Mouse (Mus musculus) brown adipose tissue, adult 24 weeks (tissue): Measurements from ENCODE around the gene Gm15557. TPM values are rescaled to one million over a fixed set of nuclear protein-coding genes. Genes with fewer than 3 reads are reported as not detected.

Experiments used
- H3K27ac ChIP-seq: fragments of 200-500 bp; replicated peaks from 2 replicates; pipeline ENCODE4 v1.5.1; 2012; ENCODE audit warnings: low read depth, mild to moderate bottlenecking, low read length
- H3K4me1 ChIP-seq: fragments of 200-500 bp; 2 replicates; pipeline ENCODE4 v1.6.1; 2012; ENCODE audit warnings: low read length, mixed read lengths; ENCODE audit not compliant: control insufficient read depth, insufficient read depth, insufficient read length
- H3K4me3 ChIP-seq: fragments of 200-500 bp; 2 replicates; pipeline ENCODE4 v1.5.1; 2012; ENCODE audit warnings: low read depth, mild to moderate bottlenecking, low read length, moderate library complexity; ENCODE audit not compliant: insufficient read depth
- polyA plus RNA-seq: library from polyadenylated mRNA; stranded (reverse); fragments of >200 nt; gene quantifications from 2 replicates; pipeline ENCODE4 v1.2.4, GENCODE M21; 2012; ENCODE audit not compliant: missing spikeins, insufficient read depth, insufficient read length

Gm15557 gene
- polyA plus RNA-seq, 1 experiment = not detected

- Histone ChIP-seq H3K4me3 (no peak overlapping the region), H3K4me1 (no peaks in the 10 kb centered on the region), H3K27ac (no peak overlapping the region)
Measured at GRCm38 (mm10) chr2:155985776-155986175, 45.2 kb downstream of the Gm15557 start.

GRCm38 (mm10) chr2:155987131-155987530 lies 46.6 kb downstream of the Gm15557 start:
- Histone ChIP-seq H3K27ac (no peak overlapping the region), H3K4me3 (no peak overlapping the region), H3K4me1 (no peaks in the 10 kb centered on the region)

GRCm38 (mm10) chr2:155989085-155989484 lies 48.6 kb downstream of the Gm15557 start:
- no peaks in the 10 kb centered on the region for H3K4me1 ChIP-seq
- H3K27ac ChIP-seq = no peak overlapping the region
- H3K4me3 ChIP-seq = no peak overlapping the region

- Histone ChIP-seq H3K27ac (no peak overlapping the region), H3K4me3 (no peak overlapping the region), H3K4me1 (no peaks in the 10 kb centered on the region)
Measured at GRCm38 (mm10) chr2:155991151-155991550, 50.6 kb downstream of the Gm15557 start.

GRCm38 (mm10) chr2:155991863-155992321 lies 51.4 kb downstream of the Gm15557 start:
- H3K27ac ChIP-seq = no peak overlapping the region
- H3K4me1 ChIP-seq = no peaks in the 10 kb centered on the region
- no peak overlapping the region for H3K4me3 ChIP-seq

Other genes with a start within 250 kb of the Gm15557 start
- gene Trpc4ap, start 248.3 kb upstream of the Gm15557 start, polyA plus RNA-seq = 52.3 and 69.5 TPM in 2 replicates
- gene Edem2, start 211.3 kb upstream of the Gm15557 start, polyA plus RNA-seq = 13.0 and 13.7 TPM in 2 replicates
- gene Gm17581, start 204.9 kb upstream of the Gm15557 start, polyA plus RNA-seq = not detected in 2 replicates
- gene Procr, start 189.6 kb upstream of the Gm15557 start, polyA plus RNA-seq = 8.5 and 8.6 TPM in 2 replicates
- not detected in 2 replicates for gene Mmp24, start 165.4 kb upstream of the Gm15557 start, polyA plus RNA-seq
- 43.8 and 58.8 TPM in 2 replicates for gene BC029722, start 121.3 kb upstream of the Gm15557 start, polyA plus RNA-seq
- gene Eif6, start 113.8 kb upstream of the Gm15557 start, polyA plus RNA-seq = 48.6 and 64.7 TPM in 2 replicates
- gene Fam83c, start 105.9 kb upstream of the Gm15557 start, polyA plus RNA-seq = not detected in 2 replicates
- gene Uqcc1, start 10.4 kb upstream of the Gm15557 start, polyA plus RNA-seq = 178 and 202 TPM in 2 replicates
- gene Gdf5, start 4.6 kb downstream of the Gm15557 start, polyA plus RNA-seq = 2.4 and 3.1 TPM in 2 replicates
- gene Cep250, start 15.7 kb downstream of the Gm15557 start, polyA plus RNA-seq = 2.6 and 3.4 TPM in 2 replicates
- gene 6430550D23Rik, start 67.2 kb downstream of the Gm15557 start, polyA plus RNA-seq = 2.4 and 2.6 TPM in 2 replicates
- gene Ergic3, start 67.3 kb downstream of the Gm15557 start, polyA plus RNA-seq = 62.3 and 99.2 TPM in 2 replicates
- not detected in 2 replicates for gene Fer1l4, start 112.2 kb downstream of the Gm15557 start, polyA plus RNA-seq
- gene Spag4, start 124.4 kb downstream of the Gm15557 start, polyA plus RNA-seq = 4.0 and 5.4 TPM in 2 replicates
- gene Cpne1, start 171.2 kb downstream of the Gm15557 start, polyA plus RNA-seq = 31.6 and 33.3 TPM in 2 replicates
- 6.4 TPM in 2 replicates for gene Rbm12, start 171.2 kb downstream of the Gm15557 start, polyA plus RNA-seq
- 2.9 and 4.3 TPM in 2 replicates for gene Gm28036, start 186.4 kb downstream of the Gm15557 start, polyA plus RNA-seq
- 723 and 898 TPM in 2 replicates for gene Romo1, start 203.3 kb downstream of the Gm15557 start, polyA plus RNA-seq
- gene Nfs1, start 203.5 kb downstream of the Gm15557 start, polyA plus RNA-seq = 107 and 161 TPM in 2 replicates
- gene Rbm39, start 239.5 kb downstream of the Gm15557 start, polyA plus RNA-seq = 113 and 143 TPM in 2 replicates